Mouse (Mus musculus) frontal cortex, postnatal 14 days (tissue): ENCODE data around the gene Bicdl1.

Experiments used
- DNase-seq, 2 experiments: peaks; one replicate each; pipeline ENCODE4 v3.0.0; 2022; ENCODE audit warnings: low spot score in 2 of 2

The Bicdl1 gene

GRCm38 (mm10) chr5:115626237-115626886 is 105.1 kb downstream of the Bicdl1 start:
- DNase-seq: no peak

DNA sequence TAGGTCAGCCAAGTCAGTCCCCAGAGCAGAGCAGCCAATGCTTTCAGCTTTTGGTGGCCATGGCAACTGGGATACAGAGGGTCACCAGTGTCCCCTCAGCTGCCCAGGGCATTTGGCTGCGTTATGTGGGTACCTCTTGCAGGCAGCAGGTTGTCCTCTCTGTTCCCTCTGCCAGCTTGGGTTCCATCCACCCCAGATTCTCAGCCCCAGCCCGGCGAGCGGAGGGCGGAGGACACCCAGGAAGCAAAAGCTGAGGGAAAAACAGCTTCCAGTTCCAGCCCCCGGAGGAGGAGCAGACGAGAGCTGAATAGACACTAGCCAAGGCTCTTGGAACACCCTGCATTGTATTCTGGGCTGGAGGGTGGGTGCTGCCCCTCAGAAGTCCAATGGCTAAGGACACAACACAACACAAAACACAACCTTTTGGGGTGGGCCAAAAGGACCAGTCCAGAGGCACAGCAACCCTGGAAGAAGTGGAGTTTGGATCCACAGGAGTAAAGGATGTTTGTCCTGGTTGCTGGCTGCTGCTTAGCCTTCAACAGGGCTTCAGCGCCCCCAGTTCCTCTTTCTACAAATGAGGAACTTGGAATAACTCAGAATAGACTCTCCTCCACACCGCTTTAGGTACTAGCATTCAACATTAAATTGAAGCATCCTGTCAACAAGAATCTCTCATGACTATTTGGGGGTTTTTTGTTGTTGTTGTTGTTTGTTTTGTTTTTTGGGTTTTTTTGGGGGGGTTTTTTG is 107.6 kb downstream of the Bicdl1 start:
- no peak for DNase-seq

DNA sequence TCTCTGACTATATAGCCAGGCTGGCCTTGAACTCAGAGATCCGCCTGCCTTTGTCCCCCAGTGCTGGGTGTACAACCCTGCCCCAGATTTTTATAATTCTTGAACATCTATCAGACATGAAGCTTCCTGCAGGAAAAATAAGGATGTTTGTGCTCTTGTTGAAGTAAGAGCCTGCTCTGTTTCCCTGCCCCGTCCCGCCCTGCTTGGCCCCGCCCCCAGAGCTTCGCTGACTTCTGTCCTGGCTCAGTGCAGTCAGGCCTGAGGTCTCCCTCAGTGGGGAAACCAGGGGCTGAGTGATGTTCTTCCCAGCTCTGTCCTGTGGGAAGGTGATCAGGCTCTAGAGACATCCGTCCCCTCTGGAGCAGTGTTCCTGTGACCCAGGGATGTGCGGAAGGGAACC is 108.7 kb downstream of the Bicdl1 start:
- DNase-seq: no peak

GRCm38 (mm10) chr5:115619690-115620089 is 111.7 kb downstream of the Bicdl1 start:
- no peak for DNase-seq

- no peak for DNase-seq
Measured at GRCm38 (mm10) chr5:115614948-115615347, 116.5 kb downstream of the Bicdl1 start.

DNA sequence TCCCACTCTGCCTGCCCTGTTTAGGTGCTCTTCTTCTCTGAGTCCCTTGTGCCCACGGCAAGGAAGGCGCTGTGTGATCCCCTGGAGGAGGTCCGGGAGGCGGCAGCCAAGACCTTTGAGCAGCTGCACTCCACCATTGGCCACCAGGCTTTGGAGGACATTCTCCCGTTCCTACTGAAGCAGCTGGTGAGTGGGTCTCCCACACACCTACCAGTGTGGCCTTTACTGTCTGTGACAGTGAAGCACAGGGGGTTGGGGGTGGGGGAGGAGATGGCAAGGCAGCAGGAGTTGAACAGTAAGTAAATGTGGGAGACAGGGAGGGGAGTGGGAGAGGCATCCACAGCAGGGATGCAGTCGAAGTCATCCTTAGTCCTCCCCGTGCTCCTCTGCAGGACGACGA is 118.1 kb downstream of the Bicdl1 start:
- DNase-seq: no peak

- no peak for DNase-seq
Measured at GRCm38 (mm10) chr5:115611566-115611965, 119.9 kb downstream of the Bicdl1 start.

DNA sequence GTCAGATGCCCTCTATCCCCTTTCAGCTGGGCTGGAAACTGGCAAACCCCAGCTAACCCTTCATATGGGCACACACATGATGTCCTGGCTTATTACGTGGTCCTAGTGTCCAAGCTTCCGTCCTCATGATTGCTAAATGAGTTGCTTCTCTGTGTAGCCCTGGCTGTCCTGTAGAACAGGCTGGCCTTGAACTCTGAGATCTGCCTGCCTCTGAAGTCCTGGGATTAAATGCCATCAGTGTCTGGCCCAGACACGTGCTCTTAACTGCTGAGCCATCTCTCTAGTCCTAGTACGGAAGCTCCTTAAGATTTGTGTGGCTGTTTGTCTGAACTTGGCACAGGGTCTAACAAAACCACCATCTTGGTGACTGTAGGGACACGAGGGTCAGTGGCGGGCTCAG is 127.9 kb downstream of the Bicdl1 start:
- DNase-seq: no peak
